Mouse (Mus musculus): Measurements from ENCODE around the gene S100a4.

DNA sequence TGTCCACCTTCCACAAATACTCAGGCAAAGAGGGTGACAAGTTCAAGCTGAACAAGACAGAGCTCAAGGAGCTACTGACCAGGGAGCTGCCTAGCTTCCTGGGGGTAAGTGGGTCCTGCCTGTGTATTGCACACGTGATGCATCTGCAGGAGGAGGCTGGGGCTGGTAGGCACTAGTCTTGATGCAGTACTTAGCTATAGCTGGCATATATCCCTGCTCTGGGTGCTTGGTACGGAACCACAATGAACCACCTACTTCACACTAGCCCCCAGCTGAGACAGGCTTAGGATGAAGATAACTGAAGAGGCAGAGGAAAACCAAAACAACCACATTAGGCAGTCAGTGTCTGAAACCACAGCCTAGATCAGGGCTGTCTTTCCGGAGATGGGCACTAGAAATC is 1.5 kb downstream of the S100a4 start:
- no peak for TF ChIP-seq POLR2A (IDR thresholded peaks at IDR 0.05; ENCODE audit: borderline replicate concordance, control insufficient read depth, low read depth, low read length)
- TF ChIP-seq CTCF (IDR thresholded peaks at IDR 0.05; ENCODE audit: control insufficient read depth, insufficient read depth, low read length) = no peak

Data from bone marrow, adult 2 months (tissue).